Mouse (Mus musculus): ENCODE measurements around the gene Cebpzos.
A peak's percentile ranks its signal among the peaks of the same experiment; 100 is the strongest.

Gene Cebpzos

GRCm38 (mm10) chr17:78916369-78916813, at the start of gene Cebpzos:
Cebpzos (plus strand) TSS chr17:78916500.
- peak; percentile 86 for DNase-seq (ENCODE audit: low spot score)

- no peak for DNase-seq (ENCODE audit: low spot score)
These were observed 42.4 kb upstream of the Cebpzos start for GRCm38 (mm10) chr17:78873886-78874285.

- DNase-seq (ENCODE audit: low spot score) = no peak
These were observed 34.4 kb upstream of the Cebpzos start for GRCm38 (mm10) chr17:78881878-78882304.

GRCm38 (mm10) chr17:78882401-78883112, 33.7 kb upstream of the Cebpzos start, which contains the start of gene Eif2ak2:
Eif2ak2 (minus strand) TSS chr17:78882573.
- DNase-seq (ENCODE audit: low spot score) = peak; percentile 72

- no peak for DNase-seq (ENCODE audit: low spot score)
These were observed 33.0 kb upstream of the Cebpzos start for GRCm38 (mm10) chr17:78883291-78883690.

- no peak for DNase-seq (ENCODE audit: low spot score)
These were observed 30.8 kb upstream of the Cebpzos start for GRCm38 (mm10) chr17:78885286-78886065.

- no peak for DNase-seq (ENCODE audit: low spot score)
These were observed 27.7 kb upstream of the Cebpzos start for GRCm38 (mm10) chr17:78888554-78888953.

GRCm38 (mm10) chr17:78889184-78889583, 27.1 kb upstream of the Cebpzos start:
- DNase-seq (ENCODE audit: low spot score) = no peak

GRCm38 (mm10) chr17:78891020-78891419, 25.3 kb upstream of the Cebpzos start:
- no peak for DNase-seq (ENCODE audit: low spot score)

- no peak for DNase-seq (ENCODE audit: low spot score)
These were observed 21.3 kb upstream of the Cebpzos start for GRCm38 (mm10) chr17:78894991-78895390.

- peak; percentile 18 for DNase-seq (ENCODE audit: low spot score)
These were observed 20.9 kb upstream of the Cebpzos start for GRCm38 (mm10) chr17:78895394-78895793.

- no peak for DNase-seq (ENCODE audit: low spot score)
These were observed 13.1 kb upstream of the Cebpzos start for GRCm38 (mm10) chr17:78903158-78903557.

GRCm38 (mm10) chr17:78906892-78907291, 9.4 kb upstream of the Cebpzos start, which contains the start of gene Sult6b1:
Sult6b1 (minus strand) TSS chr17:78906992.
- no peak for DNase-seq (ENCODE audit: low spot score)

- DNase-seq (ENCODE audit: low spot score) = no peak
These were observed 6.9 kb upstream of the Cebpzos start for GRCm38 (mm10) chr17:78909374-78909773.

- no peak for DNase-seq (ENCODE audit: low spot score)
These were observed 3.4 kb upstream of the Cebpzos start for GRCm38 (mm10) chr17:78912861-78913281.

- DNase-seq (ENCODE audit: low spot score) = no peak
These were observed 2.4 kb upstream of the Cebpzos start for GRCm38 (mm10) chr17:78913921-78914320.

GRCm38 (mm10) chr17:78915772-78916171, 528 bp upstream of the Cebpzos start:
- peak; percentile 11 for DNase-seq (ENCODE audit: low spot score)

- DNase-seq (ENCODE audit: low spot score) = no peak
These were observed 599 bp downstream of the Cebpzos start for GRCm38 (mm10) chr17:78916899-78917298.

GRCm38 (mm10) chr17:78917696-78918095, 1.4 kb downstream of the Cebpzos start:
- DNase-seq (ENCODE audit: low spot score) = no peak

GRCm38 (mm10) chr17:78935857-78936256, 19.6 kb downstream of the Cebpzos start:
- no peak for DNase-seq (ENCODE audit: low spot score)

GRCm38 (mm10) chr17:78936466-78937228, 20.3 kb downstream of the Cebpzos start, which contains the start of the genes Cebpz and Ndufaf7:
Cebpz (minus strand) TSS chr17:78937066.
Ndufaf7 (plus strand) TSS chr17:78937136.
- DNase-seq (ENCODE audit: low spot score) = peak; percentile 99
